Mouse (Mus musculus): ENCODE measurements around the gene Tln1.
A peak's percentile ranks its signal among the peaks of the same experiment; 100 is the strongest.
"Not testable (repeated sequence)": the region's sequence is repeated elsewhere in the genome, so short reads cannot be mapped to it uniquely, and the experiment has no call there.

The Tln1 gene

GRCm38 (mm10) chr4:43506074-43506473 lies 56.4 kb downstream of the Tln1 start:
- DNase-seq (ENCODE audit: low spot score in 2 of 2), result no peak

- DNase-seq (ENCODE audit: low spot score in 2 of 2), result no peak
These were observed 58.2 kb downstream of the Tln1 start for GRCm38 (mm10) chr4:43504269-43504668.

GRCm38 (mm10) chr4:43503506-43503905 lies 59.0 kb downstream of the Tln1 start:
- DNase-seq (ENCODE audit: low spot score in 2 of 2), result no peak

GRCm38 (mm10) chr4:43503041-43503440 lies 59.5 kb downstream of the Tln1 start:
- no peak for DNase-seq (ENCODE audit: low spot score in 2 of 2)

GRCm38 (mm10) chr4:43499407-43500333 lies 62.8 kb downstream of the Tln1 start, which contains the start of gene Arhgef39:
Gene Arhgef39 (minus strand): TSS chr4:43499695.
- DNase-seq (ENCODE audit: low spot score in 2 of 2), result peak; percentile 81 to 85

- peak in 1 of 2 experiments; percentile 41 for DNase-seq (ENCODE audit: low spot score in 2 of 2)
These were observed 63.5 kb downstream of the Tln1 start for GRCm38 (mm10) chr4:43498983-43499382.

GRCm38 (mm10) chr4:43497946-43498345 lies 64.5 kb downstream of the Tln1 start:
- DNase-seq (ENCODE audit: low spot score in 2 of 2), result no peak

- DNase-seq (ENCODE audit: low spot score in 2 of 2), result no peak
These were observed 65.1 kb downstream of the Tln1 start for GRCm38 (mm10) chr4:43497405-43497804.

- no peak for DNase-seq (ENCODE audit: low spot score in 2 of 2)
These were observed 65.9 kb downstream of the Tln1 start for GRCm38 (mm10) chr4:43496587-43496986.

- no peak for DNase-seq (ENCODE audit: low spot score in 2 of 2)
These were observed 68.6 kb downstream of the Tln1 start for GRCm38 (mm10) chr4:43493846-43494240.

GRCm38 (mm10) chr4:43493186-43493845 lies 69.2 kb downstream of the Tln1 start:
- peak; percentile 97 to 98 for DNase-seq (ENCODE audit: low spot score in 2 of 2)

- peak; percentile 97 for DNase-seq (ENCODE audit: low spot score in 2 of 2)
These were observed 69.7 kb downstream of the Tln1 start, which contains the start of gene Ccdc107 for GRCm38 (mm10) chr4:43492821-43493185. Gene Ccdc107 (plus strand): TSS chr4:43492900.

GRCm38 (mm10) chr4:43492101-43492820 lies 70.2 kb downstream of the Tln1 start:
- DNase-seq (ENCODE audit: low spot score in 2 of 2), result no peak

- no peak for DNase-seq (ENCODE audit: low spot score in 2 of 2)
These were observed 71.7 kb downstream of the Tln1 start for GRCm38 (mm10) chr4:43490801-43491200.

- no peak for DNase-seq (ENCODE audit: low spot score in 2 of 2)
These were observed 72.9 kb downstream of the Tln1 start for GRCm38 (mm10) chr4:43489611-43490010.

- DNase-seq (ENCODE audit: low spot score in 2 of 2), result not testable (repeated sequence)
These were observed 76.8 kb downstream of the Tln1 start for GRCm38 (mm10) chr4:43485666-43486065.

- no peak for DNase-seq (ENCODE audit: low spot score in 2 of 2)
These were observed 78.9 kb downstream of the Tln1 start, which contains the start of gene Sit1 for GRCm38 (mm10) chr4:43483535-43484091. Gene Sit1 (minus strand): TSS chr4:43483734.

- no peak for DNase-seq (ENCODE audit: low spot score in 2 of 2)
These were observed 79.9 kb downstream of the Tln1 start for GRCm38 (mm10) chr4:43482591-43482990.

GRCm38 (mm10) chr4:43481894-43482456 lies 80.5 kb downstream of the Tln1 start:
- DNase-seq (ENCODE audit: low spot score in 2 of 2), result no peak
